Mouse (Mus musculus) hindbrain, embryonic 15.5 days (tissue): ENCODE data around the gene Slc36a4. TPM values are rescaled to one million over a fixed set of nuclear protein-coding genes. Genes with fewer than 3 reads are reported as not detected.

Experiments used
- ATAC-seq: fragments of 200-750 bp; cut with Nextera tagmentation; 2 replicates; pipeline ENCODE4 v1.8.0; 2017; ENCODE audit warnings: low read depth, moderate number of reproducible peaks, moderate TSS enrichment; ENCODE audit not compliant: low FRiP score
- H3K27ac ChIP-seq: fragments of 300-500 bp; sonication (generic); replicated peaks from 2 replicates; pipeline ENCODE4 v1.5.1; 2015; ENCODE audit warnings: mild to moderate bottlenecking, inconsistent platforms
- H3K27me3 ChIP-seq: fragments of 300-500 bp; sonication (generic); 2 replicates; pipeline ENCODE4 v1.6.1; 2015; ENCODE audit warnings: control low read depth, inconsistent platforms
- H3K36me3 ChIP-seq: fragments of 300-500 bp; sonication (generic); 2 replicates; pipeline ENCODE4 v1.6.1; 2015; ENCODE audit warnings: control low read depth, inconsistent platforms
- H3K4me1 ChIP-seq: fragments of 300-500 bp; sonication (generic); replicated peaks from 2 replicates; pipeline ENCODE4 v1.6.1; 2015; ENCODE audit warnings: control low read depth, inconsistent platforms
- H3K4me2 ChIP-seq: fragments of 300-500 bp; sonication (generic); 2 replicates; pipeline ENCODE4 v1.6.1; 2015; ENCODE audit warnings: moderate library complexity, mild to moderate bottlenecking, inconsistent platforms
- H3K4me3 ChIP-seq: fragments of 300-500 bp; sonication (generic); 2 replicates; pipeline ENCODE4 v1.5.1; 2015; ENCODE audit warnings: mild to moderate bottlenecking, inconsistent platforms
- H3K9ac ChIP-seq: fragments of 300-500 bp; sonication (generic); 2 replicates; pipeline ENCODE4 v1.6.1; 2015; ENCODE audit warnings: inconsistent platforms
- H3K9me3 ChIP-seq: fragments of 300-500 bp; sonication (generic); 2 replicates; pipeline ENCODE4 v1.6.1; 2016; ENCODE audit warnings: control low read depth, inconsistent platforms
- WGBS: fragments of 180-500 bp; shearing (Covaris S2); methylation state at CpG from one replicate; pipeline ENCODE4 v1.1.7; 2015; 5-methylcytosine and 5-hydroxymethylcytosine counted together
- polyA plus RNA-seq: library from polyadenylated mRNA; unstranded; fragments of >200 nt; fragmentation: Nextera tagmentation; extraction: Ambion mirVana; gene quantifications from 2 replicates; pipeline ENCODE4 v1.2.1, GENCODE M21; 2015

The Slc36a4 gene
- polyA plus RNA-seq, 1 experiment from 2014 or later = 26.9 TPM

GRCm38 (mm10) chr9:15731758-15732748 is 22.5 kb downstream of the Slc36a4 start:
- Histone ChIP-seq H3K27ac (no peak overlapping the region), H3K4me3 (no peak overlapping the region), H3K9ac (no peak overlapping the region), H3K27me3 (no peaks in the 10 kb centered on the region), H3K36me3 (peaks cover 57% of the 10 kb centered on the region), H3K4me1 (0 out of 2 replicates have a peak, but pooled peaks cover 4% of the 10 kb centered on the region), H3K9me3 (no peaks in the 10 kb centered on the region), H3K4me2 (no peak overlapping the region)
- peak; percentile 84 for ATAC-seq
- 38% methylated on average over 13 of the region's 13 CpGs for WGBS

GRCm38 (mm10) chr9:15734056-15734866 is 24.7 kb downstream of the Slc36a4 start:
- H3K4me2 ChIP-seq = no peak overlapping the region
- H3K9me3 ChIP-seq = no peaks in the 10 kb centered on the region
- no peak overlapping the region for H3K27ac ChIP-seq
- 86% methylated on average over 11 of the region's 11 CpGs for WGBS
- H3K27me3 ChIP-seq = no peaks in the 10 kb centered on the region
- peaks cover 58% of the 10 kb centered on the region for H3K36me3 ChIP-seq
- no peak for ATAC-seq
- H3K4me3 ChIP-seq = no peak overlapping the region
- no peak overlapping the region for H3K9ac ChIP-seq
- H3K4me1 ChIP-seq = 0 out of 2 replicates have a peak, but pooled peaks cover 4% of the 10 kb centered on the region

GRCm38 (mm10) chr9:15734867-15735131 is 25.3 kb downstream of the Slc36a4 start:
- ATAC-seq = no peak
- Histone ChIP-seq H3K4me2 (no peak overlapping the region), H3K27ac (no peak overlapping the region), H3K4me1 (0 out of 2 replicates have a peak, but pooled peaks cover 4% of the 10 kb centered on the region), H3K27me3 (no peaks in the 10 kb centered on the region), H3K9ac (no peak overlapping the region), H3K4me3 (no peak overlapping the region), H3K36me3 (peaks cover 58% of the 10 kb centered on the region), H3K9me3 (no peaks in the 10 kb centered on the region)
- 94% methylated on average over 6 of the region's 6 CpGs for WGBS

- no peak overlapping the region for H3K4me3 ChIP-seq
- no peak overlapping the region for H3K9ac ChIP-seq
- 78% methylated on average over 2 of the region's 2 CpGs for WGBS
- H3K9me3 ChIP-seq = no peaks in the 10 kb centered on the region
- H3K27ac ChIP-seq = no peak overlapping the region
- no peaks in the 10 kb centered on the region for H3K27me3 ChIP-seq
- no peak for ATAC-seq
- H3K4me1 ChIP-seq = 0 out of 2 replicates have a peak, but pooled peaks cover 2% of the 10 kb centered on the region
- H3K4me2 ChIP-seq = no peak overlapping the region
- peaks cover 52% of the 10 kb centered on the region for H3K36me3 ChIP-seq
These were observed 28.0 kb downstream of the Slc36a4 start for GRCm38 (mm10) chr9:15737522-15737921.

GRCm38 (mm10) chr9:15741428-15741827 is 31.9 kb downstream of the Slc36a4 start:
- no peak overlapping the region for H3K27ac ChIP-seq
- H3K4me2 ChIP-seq = no peak overlapping the region
- no peaks in the 10 kb centered on the region for H3K9me3 ChIP-seq
- peaks cover 36% of the 10 kb centered on the region for H3K36me3 ChIP-seq
- H3K27me3 ChIP-seq = no peaks in the 10 kb centered on the region
- no peak for ATAC-seq
- no peak overlapping the region for H3K9ac ChIP-seq
- H3K4me1 ChIP-seq = no peaks in the 10 kb centered on the region
- whole genome bisulfite sequencing = 74% methylated on average over 4 of the region's 4 CpGs
- no peak overlapping the region for H3K4me3 ChIP-seq

GRCm38 (mm10) chr9:15741931-15742330 is 32.4 kb downstream of the Slc36a4 start:
- Histone ChIP-seq H3K4me1 (no peaks in the 10 kb centered on the region), H3K9me3 (no peaks in the 10 kb centered on the region), H3K4me2 (no peak overlapping the region)

GRCm38 (mm10) chr9:15745985-15746607 is 36.6 kb downstream of the Slc36a4 start:
- H3K4me3 ChIP-seq = no peak overlapping the region
- H3K36me3 ChIP-seq = no peaks in the 10 kb centered on the region
- no peak for ATAC-seq
- H3K4me2 ChIP-seq = no peak overlapping the region
- H3K27ac ChIP-seq = no peak overlapping the region
- H3K4me1 ChIP-seq = no peaks in the 10 kb centered on the region
- no peak overlapping the region for H3K9ac ChIP-seq
- WGBS = 29% methylated on average over 2 of the region's 2 CpGs
- H3K27me3 ChIP-seq = no peaks in the 10 kb centered on the region
- no peaks in the 10 kb centered on the region for H3K9me3 ChIP-seq

More at GRCm38 (mm10) chr9:15741931-15742330, 32.4 kb downstream of the Slc36a4 start:
- ATAC-seq = no peak
- Histone ChIP-seq H3K27me3 (no peaks in the 10 kb centered on the region), H3K27ac (no peak overlapping the region), H3K9ac (no peak overlapping the region), H3K4me3 (no peak overlapping the region), H3K36me3 (peaks cover 31% of the 10 kb centered on the region)
- 48% methylated on average over 6 of the region's 6 CpGs for WGBS

GRCm38 (mm10) chr9:15746636-15747035 is 37.1 kb downstream of the Slc36a4 start:
- no peaks in the 10 kb centered on the region for H3K9me3 ChIP-seq
- H3K4me2 ChIP-seq = no peak overlapping the region
- no peaks in the 10 kb centered on the region for H3K36me3 ChIP-seq
- no peak overlapping the region for H3K4me3 ChIP-seq
- H3K4me1 ChIP-seq = no peaks in the 10 kb centered on the region
- no peak overlapping the region for H3K27ac ChIP-seq
- ATAC-seq = no peak
- 35% methylated on average over 7 of the region's 7 CpGs for WGBS
- H3K27me3 ChIP-seq = no peaks in the 10 kb centered on the region
- no peak overlapping the region for H3K9ac ChIP-seq

- Histone ChIP-seq H3K27ac (no peak overlapping the region), H3K9ac (no peak overlapping the region), H3K4me2 (no peak overlapping the region), H3K4me1 (no peaks in the 10 kb centered on the region), H3K9me3 (no peaks in the 10 kb centered on the region), H3K4me3 (no peak overlapping the region), H3K27me3 (no peaks in the 10 kb centered on the region), H3K36me3 (no peaks in the 10 kb centered on the region)
- WGBS = 56% methylated on average over 5 of the region's 5 CpGs
- no peak for ATAC-seq
These were observed 38.8 kb downstream of the Slc36a4 start for GRCm38 (mm10) chr9:15748383-15748782.

GRCm38 (mm10) chr9:15759318-15759717 is 49.8 kb downstream of the Slc36a4 start:
- H3K27ac ChIP-seq = no peak overlapping the region
- H3K4me1 ChIP-seq = no peaks in the 10 kb centered on the region
- ATAC-seq = no peak
- H3K4me3 ChIP-seq = no peak overlapping the region
- H3K9me3 ChIP-seq = no peaks in the 10 kb centered on the region
- H3K9ac ChIP-seq = no peak overlapping the region
- no peak overlapping the region for H3K4me2 ChIP-seq
- no peaks in the 10 kb centered on the region for H3K36me3 ChIP-seq
- no peaks in the 10 kb centered on the region for H3K27me3 ChIP-seq

- H3K4me2 ChIP-seq = no peak overlapping the region
- H3K36me3 ChIP-seq = no peaks in the 10 kb centered on the region
- no peak for ATAC-seq
- no peak overlapping the region for H3K4me3 ChIP-seq
- 39% methylated on average over 5 of the region's 5 CpGs for WGBS
- H3K27ac ChIP-seq = no peak overlapping the region
- H3K27me3 ChIP-seq = no peaks in the 10 kb centered on the region
- 0 out of 2 replicates have a peak, but pooled peaks cover 7% of the 10 kb centered on the region for H3K4me1 ChIP-seq
- no peaks in the 10 kb centered on the region for H3K9me3 ChIP-seq
- no peak overlapping the region for H3K9ac ChIP-seq
These were observed 56.8 kb downstream of the Slc36a4 start for GRCm38 (mm10) chr9:15766379-15766778.

GRCm38 (mm10) chr9:15766821-15767220 is 57.3 kb downstream of the Slc36a4 start:
- ATAC-seq = peak; percentile 68; the same call in 1 of the 2 replicates
- H3K9ac ChIP-seq = no peak overlapping the region
- 38% methylated on average over 5 of the region's 5 CpGs for WGBS
- no peak overlapping the region for H3K27ac ChIP-seq
- no peaks in the 10 kb centered on the region for H3K27me3 ChIP-seq
- H3K36me3 ChIP-seq = no peaks in the 10 kb centered on the region
- H3K4me3 ChIP-seq = no peak overlapping the region
- H3K4me2 ChIP-seq = no peak overlapping the region
- H3K4me1 ChIP-seq = 0 out of 2 replicates have a peak, but pooled peaks cover 7% of the 10 kb centered on the region
- H3K9me3 ChIP-seq = no peaks in the 10 kb centered on the region
